Mouse (Mus musculus) CH12.LX (cell line): Measurements from ENCODE around the gene Zfp664. TPM values are rescaled to one million over a fixed set of nuclear protein-coding genes. Genes with fewer than 3 reads are reported as not detected.

Experiments used
- DNase-seq: peaks from one replicate; pipeline ENCODE4 v3.0.0-alpha.2; 2013; ENCODE audit errors: extremely low read depth
- H3K27ac ChIP-seq: 2 replicates; pipeline ENCODE4 v1.5.1; 2012; ENCODE audit warnings: low read depth, mild to moderate bottlenecking, control low read depth, moderate library complexity; ENCODE audit not compliant: insufficient read depth
- H3K27me3 ChIP-seq: replicated peaks from 2 replicates; pipeline ENCODE3; 2012; ENCODE audit warnings: inconsistent platforms
- H3K36me3 ChIP-seq, 2 experiments: replicated peaks in 1 of 2; 2 replicates each; pipeline versions ENCODE3 to v1.6.1; 2012; ENCODE audit warnings: inconsistent platforms in 1 of 2, low read length in 1 of 2, mild to moderate bottlenecking in 1 of 2, mixed read lengths in 1 of 2, moderate library complexity in 1 of 2; ENCODE audit not compliant: control insufficient read depth in 1 of 2, insufficient read depth in 1 of 2
- H3K4me1 ChIP-seq, 2 experiments: 2 replicates each; pipeline ENCODE4 v1.6.1; 2012; ENCODE audit warnings: inconsistent platforms in 1 of 2, moderate library complexity in 1 of 2; ENCODE audit not compliant: insufficient read depth in 2 of 2, control insufficient read depth in 1 of 2
- H3K4me2 ChIP-seq: 2 replicates; pipeline ENCODE4 v1.6.1; 2012; ENCODE audit warnings: low read depth, mild to moderate bottlenecking, control low read depth; ENCODE audit not compliant: poor library complexity, insufficient read depth, severe bottlenecking
- H3K4me3 ChIP-seq, 3 experiments: fragments of 150-350 bp in 1 of 3; sonication (generic) in 1 of 3; replicated peaks in 1 of 3; 2 replicates each; pipeline versions ENCODE3 to v1.5.1; 2011 to 2012; ENCODE audit warnings: low read depth in 2 of 3, low read length in 2 of 3, mild to moderate bottlenecking in 2 of 3, moderate library complexity in 2 of 3, control low read depth in 1 of 3, improper control_type of control experiment in 1 of 3, inconsistent platforms in 1 of 3, mixed read lengths in 1 of 3; ENCODE audit not compliant: poor library complexity in 1 of 3
- H3K79me2 ChIP-seq: replicated peaks from 2 replicates; pipeline ENCODE4 v1.6.1; 2012; ENCODE audit warnings: mild to moderate bottlenecking, moderate library complexity; ENCODE audit not compliant: control insufficient read depth, poor library complexity, insufficient read depth, severe bottlenecking; ENCODE audit errors: extremely low read depth
- H3K9ac ChIP-seq: 2 replicates; pipeline ENCODE4 v1.6.1; 2012; ENCODE audit warnings: low read depth, mild to moderate bottlenecking, control low read depth, moderate library complexity; ENCODE audit not compliant: insufficient read depth
- H3K9me3 ChIP-seq: replicated peaks from 2 replicates; pipeline ENCODE3; 2012; ENCODE audit warnings: low read length, inconsistent platforms, mixed read lengths
- CHD1 ChIP-seq: IDR thresholded peaks from 2 replicates; pipeline ENCODE4 v1.6.1; 2012; ENCODE audit warnings: low read depth, low read length, improper control_type of control experiment, inconsistent platforms
- E2F4 ChIP-seq: IDR thresholded peaks from 2 replicates; pipeline ENCODE4 v1.6.1; 2011; ENCODE audit warnings: low read depth, low read length, improper control_type of control experiment; ENCODE audit not compliant: insufficient replicate concordance
- ELF1 ChIP-seq: IDR thresholded peaks from 2 replicates; pipeline ENCODE4 v1.6.1; 2014; ENCODE audit warnings: low read depth, mild to moderate bottlenecking, inconsistent platforms, low read length, improper control_type of control experiment
- EP300 ChIP-seq: IDR thresholded peaks from 2 replicates; pipeline ENCODE4 v1.6.1; 2011; ENCODE audit warnings: low read length, improper control_type of control experiment
- ETS1 ChIP-seq: conservative IDR thresholded peaks from 2 replicates; pipeline ENCODE4 v1.6.1; 2012; ENCODE audit warnings: low read depth, mild to moderate bottlenecking, inconsistent platforms, low read length, improper control_type of control experiment, moderate library complexity
- GABPA ChIP-seq: IDR thresholded peaks from 2 replicates; pipeline ENCODE4 v1.6.1; 2012; ENCODE audit warnings: low read depth, low read length, improper control_type of control experiment, inconsistent platforms; ENCODE audit not compliant: insufficient replicate concordance
- HCFC1 ChIP-seq: IDR thresholded peaks from 2 replicates; pipeline ENCODE4 v1.6.1; 2012; ENCODE audit warnings: low read depth, mild to moderate bottlenecking, inconsistent platforms, low read length, improper control_type of control experiment
- IRF4 ChIP-seq: IDR thresholded peaks from 2 replicates; pipeline ENCODE4 v1.6.1; 2014; ENCODE audit warnings: low read depth, mild to moderate bottlenecking, inconsistent platforms, low read length, improper control_type of control experiment
- JUND ChIP-seq: conservative IDR thresholded peaks from 2 replicates; pipeline ENCODE4 v1.6.1; 2011; ENCODE audit warnings: low read depth, low read length, improper control_type of control experiment
- KAT2A ChIP-seq: IDR thresholded peaks from 2 replicates; pipeline ENCODE4 v1.6.1; 2012; ENCODE audit warnings: low read length, improper control_type of control experiment, inconsistent platforms; ENCODE audit not compliant: insufficient replicate concordance
- MAZ ChIP-seq: IDR thresholded peaks from 2 replicates; pipeline ENCODE4 v1.6.1; 2012; ENCODE audit warnings: low read depth, mild to moderate bottlenecking, inconsistent platforms, low read length, improper control_type of control experiment, moderate library complexity
- MEF2A ChIP-seq: IDR thresholded peaks from 2 replicates; pipeline ENCODE4 v1.6.1; 2014; ENCODE audit warnings: low read depth, mild to moderate bottlenecking, inconsistent platforms, low read length, improper control_type of control experiment, borderline replicate concordance
- MXI1 ChIP-seq: IDR thresholded peaks from 2 replicates; pipeline ENCODE4 v1.6.1; 2011; ENCODE audit warnings: mild to moderate bottlenecking, low read depth, low read length, improper control_type of control experiment
- NELFE ChIP-seq: IDR thresholded peaks from 2 replicates; pipeline ENCODE4 v1.6.1; 2011; ENCODE audit warnings: low read depth, low read length, improper control_type of control experiment
- NRF1 ChIP-seq: IDR thresholded peaks from 2 replicates; pipeline ENCODE4 v1.6.1; 2014; ENCODE audit warnings: low read depth, mild to moderate bottlenecking, inconsistent platforms, low read length, improper control_type of control experiment, moderate library complexity
- POLR2A ChIP-seq: IDR thresholded peaks from 2 replicates; pipeline ENCODE4 v1.6.1; 2011; ENCODE audit warnings: low read depth, mild to moderate bottlenecking, improper control_type of control experiment, low read length
- RAD21 ChIP-seq: IDR thresholded peaks from 2 replicates; pipeline ENCODE4 v1.6.1; 2011; ENCODE audit warnings: low read depth, mild to moderate bottlenecking, low read length, improper control_type of control experiment, moderate library complexity
- SIN3A ChIP-seq: IDR thresholded peaks from 2 replicates; pipeline ENCODE4 v1.6.1; 2012; ENCODE audit warnings: low read length, improper control_type of control experiment, inconsistent platforms
- SMC3 ChIP-seq: IDR thresholded peaks from 2 replicates; pipeline ENCODE4 v1.6.1; 2011; ENCODE audit warnings: low read depth, low read length, improper control_type of control experiment
- TCF12 ChIP-seq: IDR thresholded peaks from 2 replicates; pipeline ENCODE4 v1.6.1; 2014; ENCODE audit warnings: low read depth, mild to moderate bottlenecking, inconsistent platforms, low read length, improper control_type of control experiment
- UBTF ChIP-seq: IDR thresholded peaks from 2 replicates; pipeline ENCODE4 v1.6.1; 2012; ENCODE audit warnings: low read depth, mild to moderate bottlenecking, inconsistent platforms, low read length, improper control_type of control experiment, moderate library complexity
- USF1 ChIP-seq: IDR thresholded peaks from 2 replicates; pipeline ENCODE4 v1.6.1; 2014; ENCODE audit warnings: low read depth, mild to moderate bottlenecking, inconsistent platforms, low read length, improper control_type of control experiment
- ZC3H11A ChIP-seq: IDR thresholded peaks from 2 replicates; pipeline ENCODE4 v1.6.1; 2012; ENCODE audit warnings: low read depth, mild to moderate bottlenecking, inconsistent platforms, low read length, improper control_type of control experiment
- ZKSCAN1 ChIP-seq: IDR thresholded peaks from 2 replicates; pipeline ENCODE4 v1.6.1; 2012; ENCODE audit warnings: low read depth, inconsistent platforms, low read length, improper control_type of control experiment, borderline replicate concordance
- dilution Hi-C: fragments of 300-500 bp; cut with MboI; formaldehyde crosslinking; loops from 2 replicates; pipeline ENCODE4 v1.14.3; 2020; ENCODE audit warnings: low sequenced_read_pairs; ENCODE audit not compliant: extremely low pct_unique_long_range_greater_than_20kb, extremely low pct_ligation_motif_present
- in situ Hi-C: fragments of 300-500 bp; cut with MboI; formaldehyde crosslinking; loops from 3 replicates; pipeline ENCODE4 v1.14.3; 2019; ENCODE audit warnings: low sequenced_read_pairs, low pct_ligation_motif_present, low pct_unique_long_range_greater_than_20kb, mixed read lengths
- polyA plus RNA-seq: library from polyadenylated mRNA; unstranded; fragments of >175 nt; gene quantifications from 2 replicates; pipeline ENCODE4 v1.2.1, GENCODE M21; 2012; ENCODE audit warnings: low read depth; ENCODE audit not compliant: insufficient read length
- total RNA-seq, 2 experiments: library from RNA; depleted of rRNA; stranded (reverse); fragments of 300-350 nt in 1 of 2; fragments of >200 nt in 1 of 2; gene quantifications; 2 replicates each; pipeline ENCODE4 v1.2.3; 2012 to 2014

Zfp664 gene
- total and polyA plus RNA-seq, 3 experiments: 7.4 to 14.3 (median 12.3) TPM

DNA sequence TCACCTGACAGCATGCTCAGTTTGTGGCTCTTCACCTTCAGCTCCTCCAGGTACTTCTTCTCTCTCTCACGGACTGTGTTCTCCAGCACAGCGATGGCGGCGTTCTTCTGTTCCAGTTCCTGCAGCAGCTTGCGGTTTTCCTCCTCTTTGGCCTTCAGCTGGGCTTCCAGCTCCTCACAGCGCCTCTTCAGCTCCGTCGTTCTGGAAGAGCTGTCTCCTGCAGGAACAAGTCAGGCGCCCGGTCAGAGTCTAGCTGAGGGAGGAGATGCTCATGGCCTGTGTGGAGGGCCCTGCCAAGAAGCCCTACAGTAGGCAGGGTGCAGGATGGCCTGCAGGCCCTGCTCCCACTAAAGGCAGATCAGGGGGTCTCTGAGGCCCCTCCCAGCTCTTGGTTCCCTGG is 26.4 kb upstream of the Zfp664 start:
- TF ChIP-seq JUND (no peak), KAT2A (no peak)
- Histone ChIP-seq H3K4me2 (no peak overlapping the region), H3K4me3 (no peak overlapping the region), H3K27me3 (no peaks in the 10 kb centered on the region), H3K27ac (no peak overlapping the region), H3K36me3 (peaks cover 0 to 6% of the 10 kb centered on the region in 2 experiments), H3K4me1 (no peaks in the 10 kb centered on the region), H3K9me3 (no peaks in the 10 kb centered on the region), H3K79me2 (no peaks in the 10 kb centered on the region), H3K9ac (no peak overlapping the region)
- no peak for DNase-seq
- in situ Hi-C loops: no loop called here
- dilution Hi-C loops: no loop called here

DNA sequence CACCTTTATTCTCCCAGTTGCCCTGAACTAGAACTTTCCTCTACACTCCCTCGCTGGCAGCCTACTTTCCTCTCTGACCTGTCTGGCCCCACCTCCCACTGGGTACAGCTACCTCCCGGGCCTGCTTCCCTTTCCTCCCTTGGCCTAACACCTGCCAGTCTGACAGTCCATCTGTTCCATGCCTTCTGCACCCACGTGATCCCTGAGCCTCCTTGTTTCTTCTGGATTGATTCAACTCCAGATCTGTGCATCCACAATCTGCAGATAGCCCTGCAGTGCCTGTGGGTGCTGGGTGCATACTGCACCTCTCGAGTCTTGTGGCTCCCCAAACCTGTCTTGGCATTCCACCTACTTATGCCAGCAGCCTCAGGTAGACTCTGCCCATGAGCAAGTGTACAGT is 25.9 kb upstream of the Zfp664 start:
- Histone ChIP-seq H3K9ac (no peak overlapping the region), H3K27ac (no peak overlapping the region), H3K4me2 (no peak overlapping the region), H3K4me3 (no peak overlapping the region), H3K36me3 (peaks cover 0 to 6% of the 10 kb centered on the region in 2 experiments), H3K9me3 (no peaks in the 10 kb centered on the region), H3K27me3 (no peaks in the 10 kb centered on the region), H3K4me1 (no peaks in the 10 kb centered on the region), H3K79me2 (no peaks in the 10 kb centered on the region)
- DNase-seq: no peak
- in situ Hi-C loops: no loop called here
- TF ChIP-seq TCF12 (no peak), SIN3A (no peak)
- dilution Hi-C loops: no loop called here

DNA sequence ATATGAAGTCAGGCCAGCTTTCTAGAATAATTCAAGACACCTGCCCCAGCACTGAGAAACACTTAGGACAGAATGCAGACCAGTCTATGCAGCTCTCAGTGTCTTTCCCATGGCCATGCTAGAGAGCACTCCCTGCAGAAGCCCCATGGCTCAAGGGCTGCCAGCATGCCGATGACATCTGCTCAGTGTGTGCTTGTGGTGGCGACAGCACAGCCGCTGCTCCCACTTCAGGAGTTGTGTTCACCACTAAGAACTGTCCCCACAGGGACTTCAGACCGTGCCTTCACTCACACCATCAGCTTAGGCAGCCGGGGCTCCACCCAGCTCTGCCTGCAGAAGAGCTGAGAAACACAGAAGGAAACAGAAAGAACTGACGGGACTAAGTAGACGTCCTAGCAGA is 22.3 kb upstream of the Zfp664 start:
- DNase-seq: no peak
- Histone ChIP-seq H3K4me1 (no peaks in the 10 kb centered on the region; a peak in 1 of 4 replicates), H3K27me3 (no peaks in the 10 kb centered on the region), H3K79me2 (no peaks in the 10 kb centered on the region), H3K9me3 (no peaks in the 10 kb centered on the region), H3K36me3 (peaks cover 0 to 5% of the 10 kb centered on the region in 2 experiments), H3K9ac (no peak overlapping the region), H3K27ac (no peak overlapping the region), H3K4me2 (no peak overlapping the region), H3K4me3 (no peak overlapping the region)
- TF ChIP-seq IRF4 (no peak), CHD1 (no peak), E2F4 (no peak), POLR2A (no peak), NRF1 (no peak), ZKSCAN1 (no peak), HCFC1 (no peak), MXI1 (no peak), USF1 (no peak), MAZ (no peak), ETS1 (no peak), NELFE (no peak), EP300 (no peak), ZC3H11A (no peak), UBTF (no peak), MEF2A (no peak), SMC3 (no peak), RAD21 (no peak), ELF1 (no peak), GABPA (no peak)
- dilution Hi-C loops: no loop called here
- in situ Hi-C loops: no loop called here
